Mouse (Mus musculus) granulocyte monocyte progenitor cell, adult 5-6 weeks (primary cell): ENCODE data around the gene Gys2. TPM values are rescaled to one million over a fixed set of nuclear protein-coding genes. Genes with fewer than 3 reads are reported as not detected.
A peak's percentile ranks its signal among the peaks of the same experiment; 100 is the strongest.

Experiments
- ATAC-seq: replicated peaks from 2 replicates; pipeline ENCODE4 v1.8.0; 2016; ENCODE audit warnings: mild to moderate bottlenecking, moderate TSS enrichment, inconsistent platforms; ENCODE audit not compliant: poor library complexity, severe bottlenecking
- total RNA-seq, 2 experiments: library from RNA; stranded (forward) in 1 of 2; stranded (reverse) in 1 of 2; fragments of 200-712, 200-1000 nt in 1 of 2; fragments of >200 nt in 1 of 2; fragmentation: Nextera tagmentation in 1 of 2; gene quantifications; 2 replicates each; pipeline ENCODE4 v1.2.3; 2014 to 2017

Gene Gys2
- total RNA-seq, 2 experiments from 2014 or later = not detected

- no peak for ATAC-seq
Observed at GRCm38 (mm10) chr6:142459017-142459678, 13.8 kb downstream of the Gys2 start.

GRCm38 (mm10) chr6:142458010-142458409 lies 14.9 kb downstream of the Gys2 start:
- ATAC-seq = no peak

GRCm38 (mm10) chr6:142455314-142455996 lies 17.5 kb downstream of the Gys2 start:
- peak; percentile 84 for ATAC-seq

GRCm38 (mm10) chr6:142453311-142453710 lies 19.6 kb downstream of the Gys2 start:
- peak; percentile 81 for ATAC-seq

GRCm38 (mm10) chr6:142451381-142451780 lies 21.5 kb downstream of the Gys2 start:
- ATAC-seq = no peak

GRCm38 (mm10) chr6:142429072-142429471 lies 43.8 kb downstream of the Gys2 start:
- no peak for ATAC-seq

GRCm38 (mm10) chr6:142424976-142425375 lies 47.9 kb downstream of the Gys2 start:
- no peak for ATAC-seq

- ATAC-seq = 0 out of 2 replicates have a peak, but pooled peaks have one; percentile 9
Observed at GRCm38 (mm10) chr6:142414597-142414996, 58.3 kb downstream of the Gys2 start.

GRCm38 (mm10) chr6:142413845-142414244 lies 59.1 kb downstream of the Gys2 start:
- ATAC-seq = peak; percentile 65

- no peak for ATAC-seq
Observed at GRCm38 (mm10) chr6:142412906-142413491, 59.9 kb downstream of the Gys2 start, which contains the start of gene Spx. Gene Spx, plus strand, starts transcription at chr6:142413441.

GRCm38 (mm10) chr6:142411140-142411539 lies 61.8 kb downstream of the Gys2 start:
- no peak for ATAC-seq

- no peak for ATAC-seq
Observed at GRCm38 (mm10) chr6:142395756-142396155, 77.2 kb downstream of the Gys2 start.

- no peak for ATAC-seq
Observed at GRCm38 (mm10) chr6:142394669-142395068, 78.2 kb downstream of the Gys2 start.

GRCm38 (mm10) chr6:142392312-142392711 lies 80.6 kb downstream of the Gys2 start:
- ATAC-seq = no peak

- ATAC-seq = no peak
Observed at GRCm38 (mm10) chr6:142389101-142389500, 83.8 kb downstream of the Gys2 start.

GRCm38 (mm10) chr6:142387755-142388271 lies 85.1 kb downstream of the Gys2 start:
- ATAC-seq = no peak

- ATAC-seq = peak; percentile 93
Observed at GRCm38 (mm10) chr6:142387011-142387754, 85.7 kb downstream of the Gys2 start, which contains the start of the genes Recql and Golt1b. Gene Recql, minus strand, starts transcription at chr6:142387087. Gene Golt1b, plus strand, starts transcription at chr6:142387221.

GRCm38 (mm10) chr6:142386285-142387010 lies 86.5 kb downstream of the Gys2 start:
- ATAC-seq = no peak

GRCm38 (mm10) chr6:142384521-142384920 lies 88.4 kb downstream of the Gys2 start:
- ATAC-seq = no peak

- ATAC-seq = no peak
Observed at GRCm38 (mm10) chr6:142381615-142382014, 91.3 kb downstream of the Gys2 start.
